Mouse (Mus musculus): ENCODE data around the gene Dhx40. TPM values are rescaled to one million over a fixed set of nuclear protein-coding genes. Genes with fewer than 3 reads are reported as not detected.
"Not testable (repeated sequence)": the region's sequence is repeated elsewhere in the genome, so short reads cannot be mapped to it uniquely, and the experiment has no call there.

Gene Dhx40
- polyA plus RNA-seq, 1 experiment from 2014 or later, result 17.6 TPM

DNA sequence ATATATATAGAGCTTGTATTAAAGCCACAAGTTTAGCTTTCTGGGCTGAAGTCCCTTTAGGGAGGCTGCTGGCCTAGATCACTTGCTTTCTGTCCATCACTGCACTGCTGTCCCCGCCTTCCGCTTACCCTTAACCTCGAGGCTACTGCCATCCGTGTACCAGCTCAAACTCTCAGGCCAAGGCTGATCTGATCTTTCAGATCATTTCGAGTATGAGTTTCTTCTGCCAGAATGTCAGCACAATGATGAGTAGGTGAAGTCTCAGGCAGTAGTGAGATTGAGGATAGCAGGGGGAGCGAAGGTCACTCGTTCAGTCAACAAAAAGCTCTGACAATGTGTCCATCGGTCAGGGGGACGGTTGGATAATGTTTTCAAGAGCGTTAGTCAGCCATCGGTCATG is 5.7 kb upstream of the Dhx40 start:
- not testable (repeated sequence) for ATAC-seq (ENCODE audit: low FRiP score, low read depth); H3K27me3 ChIP-seq; H3K36me3 ChIP-seq; H3K4me1 ChIP-seq (replicated peaks); H3K27ac ChIP-seq (replicated peaks); H3K4me2 ChIP-seq; H3K9me3 ChIP-seq; H3K9ac ChIP-seq; H3K4me3 ChIP-seq
- 74% methylated on average over 5 of the region's 11 CpGs for WGBS

DNA sequence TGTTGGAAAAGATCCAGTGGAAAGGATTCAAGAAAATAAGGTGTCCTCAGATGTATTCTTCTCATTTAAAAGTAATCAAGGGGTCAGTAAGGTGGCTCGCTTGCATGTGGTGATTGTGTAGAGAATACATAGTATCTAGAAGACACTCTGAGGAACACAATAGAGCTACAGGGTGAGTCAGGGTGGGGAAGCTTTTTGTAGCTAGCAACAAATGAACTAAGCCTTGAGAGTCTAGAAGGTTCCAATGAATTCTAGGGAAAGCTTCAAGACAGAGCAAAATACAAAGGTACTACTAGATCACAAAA is 3.7 kb upstream of the Dhx40 start:
- no peaks in the 10 kb centered on the region for H3K36me3 ChIP-seq
- H3K4me2 ChIP-seq, result no peak overlapping the region
- WGBS, result 85% methylated on average over 1 of the region's 1 CpGs

DNA sequence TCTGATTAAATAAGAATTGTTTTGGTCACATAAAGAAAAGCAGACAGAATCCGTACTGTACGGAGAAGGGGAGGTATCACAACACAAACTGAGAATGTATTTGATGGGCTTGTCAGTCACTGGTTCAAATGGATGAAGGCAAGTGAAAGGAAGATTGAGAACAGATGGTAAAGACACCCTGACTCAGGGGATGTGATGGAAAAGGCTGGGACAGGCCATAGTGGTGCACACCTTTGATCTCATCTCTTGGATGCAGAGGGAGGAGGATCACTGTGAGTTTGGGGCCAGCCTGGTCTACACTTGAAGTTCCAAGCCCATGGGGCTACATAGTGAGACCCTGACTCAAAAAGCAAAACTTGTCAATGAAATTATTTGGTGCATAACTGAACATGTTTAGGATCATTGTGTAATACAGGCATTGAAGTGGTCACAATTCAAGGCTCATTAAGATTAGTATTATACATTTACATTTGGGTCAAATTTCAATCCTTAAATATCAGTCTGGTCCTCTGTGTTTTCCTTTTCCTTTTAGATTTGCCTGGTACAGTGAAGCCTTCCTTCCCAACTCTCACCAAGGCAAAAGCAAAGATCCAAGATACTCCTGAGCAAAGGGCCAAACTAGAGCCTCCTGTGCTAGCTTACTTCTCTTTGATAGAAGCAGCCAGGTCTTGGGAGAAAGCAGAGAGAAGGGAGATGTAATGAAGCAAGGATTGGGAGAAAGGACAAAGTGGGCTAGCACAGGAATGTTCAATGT is 3.2 kb upstream of the Dhx40 start:
- ATAC-seq (ENCODE audit: low FRiP score, low read depth), result no peak
- Histone ChIP-seq H3K36me3 (no peaks in the 10 kb centered on the region), H3K9me3 (no peaks in the 10 kb centered on the region), H3K27ac (replicated peaks) (no peak overlapping the region), H3K4me1 (replicated peaks) (peaks cover 16% of the 10 kb centered on the region), H3K4me2 (no peak overlapping the region), H3K27me3 (no peaks in the 10 kb centered on the region), H3K9ac (no peak overlapping the region), H3K4me3 (no peak overlapping the region)
- whole genome bisulfite sequencing, result 88% methylated on average over 2 of the region's 2 CpGs

More for the DNA sequence above, 3.7 kb upstream of the Dhx40 start:
- H3K9me3 ChIP-seq, result no peaks in the 10 kb centered on the region
- H3K9ac ChIP-seq, result no peak overlapping the region
- no peak overlapping the region for H3K27ac ChIP-seq (replicated peaks)
- no peak overlapping the region for H3K4me3 ChIP-seq
- no peak for ATAC-seq (ENCODE audit: low FRiP score, low read depth)
- peaks cover 13% of the 10 kb centered on the region for H3K4me1 ChIP-seq (replicated peaks)
- H3K27me3 ChIP-seq, result no peaks in the 10 kb centered on the region

DNA sequence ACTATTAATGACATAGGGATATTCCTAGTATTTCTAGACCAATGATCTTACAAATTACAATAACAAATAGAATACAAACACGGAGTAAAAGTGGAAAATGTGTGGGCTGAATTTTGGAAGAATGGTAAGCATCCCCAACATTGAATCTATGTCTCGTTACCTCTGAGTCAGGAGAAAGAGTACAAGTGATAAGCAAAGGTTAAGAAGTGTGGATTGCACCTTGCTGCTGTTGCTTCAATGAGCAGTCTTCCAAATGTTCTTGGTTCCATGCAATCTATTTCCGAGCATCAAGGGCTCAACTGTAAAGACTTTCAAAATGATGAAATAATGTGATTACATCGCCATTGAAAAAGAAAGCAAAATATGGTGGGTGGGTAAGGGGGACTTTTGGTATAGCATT is 2.3 kb upstream of the Dhx40 start:
- no peak overlapping the region for H3K4me2 ChIP-seq
- H3K4me3 ChIP-seq, result no peak overlapping the region
- no peaks in the 10 kb centered on the region for H3K9me3 ChIP-seq
- H3K27ac ChIP-seq (replicated peaks), result no peak overlapping the region
- H3K4me1 ChIP-seq (replicated peaks), result peaks cover 16% of the 10 kb centered on the region
- no peak overlapping the region for H3K9ac ChIP-seq
- ATAC-seq (ENCODE audit: low FRiP score, low read depth), result no peak
- H3K27me3 ChIP-seq, result no peaks in the 10 kb centered on the region
- WGBS, result 73% methylated on average over 4 of the region's 4 CpGs
- peaks cover 2% of the 10 kb centered on the region; the same call in 1 of the 2 replicates for H3K36me3 ChIP-seq

DNA sequence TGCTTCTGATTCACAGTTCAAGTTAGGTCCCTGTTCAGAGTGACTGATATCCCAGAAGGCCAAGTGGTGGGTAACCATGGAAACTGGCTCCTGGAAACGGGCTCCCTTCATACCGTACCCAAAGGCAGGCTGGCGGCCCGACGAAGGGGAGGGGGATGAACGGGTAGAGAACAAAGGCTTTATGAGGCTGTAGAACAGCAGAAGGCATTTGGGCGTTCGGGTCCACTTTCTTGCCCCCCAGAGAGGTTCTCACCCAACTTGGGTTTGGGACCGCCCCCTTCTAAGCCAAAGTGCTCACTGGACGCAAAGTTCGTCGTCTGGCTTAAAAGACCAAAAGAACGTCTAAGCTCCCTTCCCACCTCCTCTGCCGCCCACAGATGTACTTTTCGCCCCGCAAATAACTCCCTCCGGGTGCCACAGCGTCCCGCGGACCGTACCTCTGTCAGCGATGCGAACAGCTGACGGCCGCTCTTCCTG is 507 bp downstream of the Dhx40 start:
- peak; percentile 80 for ATAC-seq (ENCODE audit: low FRiP score, low read depth)
- H3K27ac ChIP-seq (replicated peaks), result peak overlapping the region; percentile 84
- peak overlapping the region; percentile 99 for H3K4me3 ChIP-seq
- H3K4me2 ChIP-seq, result peak overlapping the region; percentile 93
- H3K4me1 ChIP-seq (replicated peaks), result peaks cover 16% of the 10 kb centered on the region
- H3K9me3 ChIP-seq, result no peaks in the 10 kb centered on the region
- WGBS, result under 1% methylated on average over 25 of the region's 25 CpGs
- peak overlapping the region; percentile 65 for H3K9ac ChIP-seq
- peaks cover 19% of the 10 kb centered on the region for H3K36me3 ChIP-seq
- no peaks in the 10 kb centered on the region for H3K27me3 ChIP-seq

DNA sequence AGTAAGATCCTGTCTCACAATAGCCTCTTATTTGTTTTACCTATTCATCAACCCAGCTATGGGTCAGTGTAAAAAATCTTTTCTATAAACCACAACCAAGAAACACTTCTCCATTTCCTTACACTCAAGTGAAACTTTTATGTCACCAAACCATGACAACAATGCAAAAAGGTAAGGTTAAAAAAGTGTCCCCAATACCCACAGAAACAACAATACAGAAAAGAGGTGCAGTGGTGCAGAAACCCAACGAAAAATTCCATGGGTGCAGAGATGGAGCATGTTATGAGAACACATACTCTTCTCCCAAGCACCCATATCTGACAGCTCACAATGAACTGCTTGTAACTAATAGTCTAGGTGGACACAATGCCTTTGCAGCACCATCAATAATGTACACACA is 13.4 kb downstream of the Dhx40 start:
- no peak overlapping the region for H3K4me3 ChIP-seq
- H3K27me3 ChIP-seq, result no peaks in the 10 kb centered on the region
- no peak overlapping the region for H3K4me2 ChIP-seq
- no peak overlapping the region for H3K27ac ChIP-seq (replicated peaks)
- H3K9me3 ChIP-seq, result no peaks in the 10 kb centered on the region
- WGBS, result 79% methylated on average over 1 of the region's 1 CpGs
- H3K9ac ChIP-seq, result no peak overlapping the region
- H3K4me1 ChIP-seq (replicated peaks), result no peaks in the 10 kb centered on the region
- peaks cover 44% of the 10 kb centered on the region for H3K36me3 ChIP-seq
- no peak for ATAC-seq (ENCODE audit: low FRiP score, low read depth)

DNA sequence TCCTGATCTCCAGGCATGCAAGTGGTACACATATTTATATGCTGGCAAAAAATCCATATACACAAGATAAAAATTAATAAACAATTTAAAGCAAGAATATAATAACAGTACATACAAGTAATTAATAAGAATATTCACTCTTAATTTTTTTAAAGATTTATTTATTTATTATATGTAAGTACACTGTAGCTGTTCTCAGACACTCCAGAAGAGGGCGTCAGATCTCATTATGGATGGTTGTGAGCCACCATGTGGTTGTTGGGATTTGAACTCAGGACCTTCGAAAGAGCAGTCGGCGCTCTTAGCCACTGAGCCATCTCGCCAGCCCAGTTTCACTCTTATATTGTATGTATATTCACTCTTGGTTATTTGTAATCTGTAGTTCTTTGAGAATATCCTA is 20.1 kb downstream of the Dhx40 start:
- not testable (repeated sequence) for H3K4me3 ChIP-seq; H3K4me1 ChIP-seq (replicated peaks); H3K9me3 ChIP-seq; H3K27me3 ChIP-seq; H3K27ac ChIP-seq (replicated peaks); H3K9ac ChIP-seq; ATAC-seq (ENCODE audit: low FRiP score, low read depth); H3K4me2 ChIP-seq
- WGBS, result 92% methylated on average over 5 of the region's 5 CpGs
- H3K36me3 ChIP-seq, result peaks cover 48% of the 10 kb centered on the region

DNA sequence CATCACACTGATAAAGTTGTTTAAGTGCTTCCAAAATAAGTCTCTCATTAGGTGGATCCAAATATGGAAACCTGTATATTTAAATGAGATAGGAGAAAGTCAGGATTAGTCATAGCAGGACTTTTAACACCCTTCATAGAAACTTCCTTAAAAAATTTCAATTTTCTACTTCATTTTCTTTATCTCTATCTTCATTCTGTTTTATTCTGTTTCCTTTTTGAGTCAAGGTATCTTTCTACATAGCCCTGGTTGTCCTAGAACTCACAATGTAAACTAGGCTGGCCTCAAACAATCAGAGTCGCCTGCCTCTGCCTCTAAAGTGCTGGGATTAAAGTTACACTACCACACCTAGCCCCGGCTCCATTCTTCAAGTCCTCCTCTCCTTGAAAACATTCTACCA is 21.8 kb downstream of the Dhx40 start:
- peaks cover 55% of the 10 kb centered on the region for H3K36me3 ChIP-seq
- no peak overlapping the region for H3K4me2 ChIP-seq
- H3K27me3 ChIP-seq, result no peaks in the 10 kb centered on the region
- no peak overlapping the region for H3K27ac ChIP-seq (replicated peaks)
- H3K9me3 ChIP-seq, result no peaks in the 10 kb centered on the region
- no peak overlapping the region for H3K9ac ChIP-seq
- no peak for ATAC-seq (ENCODE audit: low FRiP score, low read depth)
- WGBS, result 94% methylated on average over 2 of the region's 2 CpGs
- no peak overlapping the region for H3K4me3 ChIP-seq
- H3K4me1 ChIP-seq (replicated peaks), result no peaks in the 10 kb centered on the region

DNA sequence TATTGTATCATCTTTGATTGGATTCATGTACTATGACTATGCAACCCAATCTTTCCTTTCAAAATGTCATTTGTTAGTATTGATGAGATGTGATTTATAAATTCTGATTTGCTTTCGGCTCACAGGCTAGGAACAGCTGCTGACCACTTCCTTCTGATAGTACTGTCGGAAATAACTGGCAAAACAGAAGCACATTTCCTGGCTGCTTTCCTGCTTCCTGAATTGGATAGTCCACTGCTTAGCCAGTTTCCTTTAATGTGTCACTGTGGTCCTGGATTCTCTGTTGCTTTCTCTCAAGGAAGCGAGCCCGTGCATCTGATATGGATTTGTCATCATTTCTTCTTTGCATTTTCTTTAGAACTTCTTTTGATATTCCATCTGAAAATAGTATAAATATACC is 37.7 kb downstream of the Dhx40 start:
- Histone ChIP-seq H3K9me3 (no peaks in the 10 kb centered on the region), H3K36me3 (peaks cover 31% of the 10 kb centered on the region), H3K9ac (no peak overlapping the region), H3K4me1 (replicated peaks) (no peaks in the 10 kb centered on the region), H3K4me2 (no peak overlapping the region), H3K4me3 (no peak overlapping the region), H3K27me3 (no peaks in the 10 kb centered on the region), H3K27ac (replicated peaks) (no peak overlapping the region)
- no peak for ATAC-seq (ENCODE audit: low FRiP score, low read depth)
- 90% methylated on average over 4 of the region's 4 CpGs for whole genome bisulfite sequencing

DNA sequence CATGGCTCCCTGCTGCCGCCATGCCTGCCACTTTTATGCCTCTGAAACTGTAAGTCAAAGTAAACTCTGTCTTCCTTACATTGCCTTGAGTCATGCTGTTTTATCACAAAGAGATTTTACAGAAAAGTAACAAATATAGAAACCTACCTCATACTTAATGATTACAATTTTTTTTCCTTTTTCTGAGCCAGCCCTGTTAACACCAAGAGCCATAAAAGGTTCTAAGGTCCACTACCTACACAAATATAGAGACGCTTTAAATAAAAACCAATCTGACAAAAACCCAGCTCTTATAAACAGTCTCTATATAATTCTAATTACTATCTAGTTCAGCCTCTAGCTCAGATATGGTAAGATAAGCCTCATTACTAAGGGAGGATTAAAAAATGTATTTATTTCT is 43.0 kb downstream of the Dhx40 start:
- Histone ChIP-seq H3K4me1 (replicated peaks) (no peaks in the 10 kb centered on the region), H3K9ac (no peak overlapping the region), H3K36me3 (no peaks in the 10 kb centered on the region; the same call in 1 of the 2 replicates), H3K27me3 (no peaks in the 10 kb centered on the region), H3K9me3 (no peaks in the 10 kb centered on the region), H3K27ac (replicated peaks) (no peak overlapping the region), H3K4me2 (no peak overlapping the region), H3K4me3 (no peak overlapping the region)
- ATAC-seq (ENCODE audit: low FRiP score, low read depth), result no peak
- WGBS, result 91% methylated on average over 2 of the region's 2 CpGs

DNA sequence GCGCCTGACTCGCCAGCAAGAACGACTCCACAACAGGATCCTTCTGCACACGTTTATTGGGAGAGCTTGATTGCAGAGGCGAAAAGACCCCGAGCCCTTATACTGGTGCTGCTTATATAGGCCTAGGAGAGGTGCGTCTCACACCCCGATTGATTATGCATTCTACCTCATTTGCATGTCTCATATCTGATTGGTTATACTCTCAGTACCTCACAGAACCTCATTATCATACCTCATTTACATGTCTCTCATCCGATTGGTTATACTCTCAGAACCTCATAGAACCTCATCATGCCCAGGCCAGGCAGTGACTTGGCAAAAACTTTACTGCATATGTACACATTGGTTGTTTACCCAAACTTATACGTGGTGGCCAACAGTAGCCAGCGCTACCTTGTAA is 44.4 kb downstream of the Dhx40 start:
- WGBS, result 95% methylated on average over 11 of the region's 11 CpGs
- peaks cover 13% of the 10 kb centered on the region for H3K4me1 ChIP-seq (replicated peaks)
- H3K36me3 ChIP-seq; H3K27me3 ChIP-seq; H3K27ac ChIP-seq (replicated peaks); ATAC-seq (ENCODE audit: low FRiP score, low read depth); H3K4me3 ChIP-seq; H3K9me3 ChIP-seq; H3K9ac ChIP-seq; H3K4me2 ChIP-seq: not testable (repeated sequence)

DNA sequence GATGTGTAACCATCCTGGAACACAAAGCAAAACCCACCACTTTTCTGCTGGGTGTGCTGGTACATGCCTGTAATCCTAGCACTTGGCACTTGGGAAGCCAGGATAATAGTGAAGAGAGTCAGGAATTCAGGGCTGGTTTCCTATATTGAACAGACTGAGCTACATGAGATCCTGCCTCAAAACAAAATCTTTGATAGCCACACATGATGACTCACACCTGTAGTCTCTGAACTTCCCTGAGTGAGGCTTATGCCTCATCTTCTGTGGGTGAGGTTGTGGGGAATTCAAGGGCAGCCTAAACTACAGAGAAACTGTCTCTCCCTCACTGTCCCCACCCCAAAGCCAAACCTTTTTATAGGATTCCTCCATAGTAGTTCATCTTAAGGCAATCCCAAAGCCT is 47.2 kb downstream of the Dhx40 start:
- no peak overlapping the region for H3K9ac ChIP-seq

DNA sequence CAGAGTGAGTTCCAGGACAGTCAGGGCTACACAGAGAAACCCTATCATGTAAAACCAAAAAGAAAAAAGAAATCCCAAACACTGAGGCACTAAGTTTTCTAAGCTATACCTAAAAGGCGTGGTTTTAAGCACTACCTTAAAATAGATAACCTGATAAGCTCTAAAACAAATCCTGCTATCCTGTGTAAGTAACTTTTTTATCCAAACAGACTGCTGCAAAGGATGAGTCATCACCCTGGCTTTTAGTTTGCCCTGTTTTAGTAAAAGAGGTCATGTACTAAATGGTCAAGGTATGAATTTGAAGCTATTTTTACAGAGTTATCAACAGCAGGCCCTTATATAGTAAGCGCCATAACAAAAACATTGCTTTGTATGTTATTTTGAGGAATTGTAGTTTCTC is 47.7 kb downstream of the Dhx40 start:
- Histone ChIP-seq H3K4me3 (no peak overlapping the region), H3K36me3 (no peaks in the 10 kb centered on the region), H3K4me2 (no peak overlapping the region), H3K9ac (no peak overlapping the region), H3K4me1 (replicated peaks) (peaks cover 26% of the 10 kb centered on the region), H3K27me3 (no peaks in the 10 kb centered on the region), H3K9me3 (no peaks in the 10 kb centered on the region), H3K27ac (replicated peaks) (no peak overlapping the region)
- ATAC-seq (ENCODE audit: low FRiP score, low read depth), result no peak
- 97% methylated on average over 2 of the region's 2 CpGs for WGBS

More for the DNA sequence above, 47.2 kb downstream of the Dhx40 start:
- no peak for ATAC-seq (ENCODE audit: low FRiP score, low read depth)
- no peaks in the 10 kb centered on the region for H3K36me3 ChIP-seq
- no peak overlapping the region for H3K4me3 ChIP-seq
- no peak overlapping the region for H3K4me2 ChIP-seq
- peaks cover 21% of the 10 kb centered on the region for H3K4me1 ChIP-seq (replicated peaks)
- no peaks in the 10 kb centered on the region for H3K9me3 ChIP-seq
- no peak overlapping the region for H3K27ac ChIP-seq (replicated peaks)
- H3K27me3 ChIP-seq, result no peaks in the 10 kb centered on the region

All from hindbrain, embryonic 15.5 days (tissue).